Mouse (Mus musculus) small intestine, adult 2 months (tissue): ENCODE measurements at regions not wholly inside any gene's neighbourhood (a gene's known extent, or its start where the extent isn't known, plus 50 kb on each side); places are given as distances from the start of the nearest gene placed in this dataset.

Source experiments
- CTCF ChIP-seq: fragments of 200-500 bp; IDR thresholded peaks from 2 replicates; pipeline ENCODE4 v1.5.1; 2012; ENCODE audit warnings: low read depth, mild to moderate bottlenecking, control low read depth, inconsistent platforms, low read length, moderate library complexity, mixed read lengths; ENCODE audit not compliant: insufficient replicate concordance, insufficient read length; ENCODE audit errors: extremely low read depth
- POLR2A ChIP-seq: fragments of 200-500 bp; IDR thresholded peaks from 2 replicates; pipeline ENCODE4 v1.6.1; 2012; ENCODE audit warnings: low read depth, mild to moderate bottlenecking, control low read depth, inconsistent platforms, low read length, moderate library complexity

DNA sequence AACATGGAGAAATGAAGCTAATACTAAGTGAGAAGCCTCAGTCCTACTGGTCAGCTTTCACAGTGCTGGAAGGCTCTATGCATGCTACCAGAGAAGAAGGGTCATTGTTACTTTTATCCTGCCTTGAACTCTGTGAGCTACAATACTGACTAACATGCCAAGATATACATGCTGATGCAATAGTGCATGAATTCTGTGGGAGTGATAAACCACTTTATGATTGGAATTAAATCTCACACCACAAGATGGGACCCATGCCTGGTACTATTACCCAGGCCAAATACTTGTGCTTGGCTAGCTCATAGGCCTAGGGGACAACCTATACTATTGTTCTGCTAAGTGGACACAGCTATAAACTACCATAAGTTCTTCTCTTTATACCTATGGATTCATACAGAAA lies 251.5 kb downstream of the Bcl2 start:
- TF ChIP-seq CTCF = no peak
- no peak for TF ChIP-seq POLR2A
